13 mouse cellular contexts compared by ENCODE assay signal in genomic region chr13:65243273-65243672, GRCm38 (mm10). TPM values are rescaled to one million over a fixed set of nuclear protein-coding genes. Genes with fewer than 3 reads are reported as not detected.
DNase-seq lines count a peak whose midpoint lies in the region; ATAC-seq and TF ChIP-seq lines count a peak whose summit lies in the region.
"Had no signal": no experiment of that assay in that cellular context is flagged by ENCODE, and none has a peak within 500 bp of the region (broad histone marks: within the 10 kb centered on the region; RNA-seq: fewer than 3 reads in every experiment).

No protein-coding gene starts in this region.

- no peak for TF ChIP-seq POLR2A in lung, adult 2 months (IDR thresholded peaks at IDR 0.05; ENCODE audit: borderline replicate concordance, extremely low read depth, low read depth, low read length)

- no peak for ATAC-seq in lung, postnatal 0 days
- ATAC-seq: forebrain, postnatal 0 days had no signal

- H3K27me3 ChIP-seq in lung, postnatal 0 days (replicated peaks; ENCODE audit: insufficient read depth, low read length) = no peaks in the 10 kb centered on the region
- no peaks in the 10 kb centered on the region for H3K27me3 ChIP-seq in E14TG2a.4 (ENCODE audit: insufficient read depth, low read length)
- H3K27me3 ChIP-seq: embryonic facial prominence, embryonic 15.5 days; hindbrain, embryonic 13.5 days had no signal

- no peak for TF ChIP-seq EP300 in lung, postnatal 0 days (IDR thresholded peaks at IDR 0.05)

- H3K36me3 ChIP-seq in lung, postnatal 0 days (ENCODE audit: insufficient read depth, low read length) = no peaks in the 10 kb centered on the region
- H3K36me3 ChIP-seq in E14TG2a.4 (ENCODE audit: insufficient read depth, low read length) = peaks cover 30% of the 10 kb centered on the region

- 0 out of 2 replicates have a peak, but pooled peaks cover 6% of the 10 kb centered on the region for H3K9me3 ChIP-seq in lung, postnatal 0 days (ENCODE audit: low read length)
- H3K9me3 ChIP-seq in E14TG2a.4 (ENCODE audit: low read length) = no peaks in the 10 kb centered on the region

- H3K27ac ChIP-seq in lung, postnatal 0 days (ENCODE audit: low read length) = no peak overlapping the region
- H3K27ac ChIP-seq: embryonic facial prominence, embryonic 15.5 days; hindbrain, embryonic 13.5 days had no signal

- H3K4me3 ChIP-seq in lung, postnatal 0 days (ENCODE audit: low read depth, low read length) = no peak overlapping the region
- H3K4me3 ChIP-seq in lung, adult 2 months (replicated peaks; ENCODE audit: extremely low read depth, low read depth, low read length) = no peak overlapping the region
- 0 out of 2 replicates have a peak overlapping the region, but pooled peaks have one; percentile 95 for H3K4me3 ChIP-seq in E14TG2a.4 (replicated peaks; ENCODE audit: low read length)

- 95% methylated on average over 4 of the region's 4 CpGs for WGBS in lung, postnatal 0 days
- 91% methylated on average over 4 of the region's 4 CpGs for WGBS in lung, adult 2 months

- TF ChIP-seq CTCF in lung, postnatal 0 days (IDR thresholded peaks at IDR 0.05) = peak; percentile 50
- TF ChIP-seq CTCF in lung, adult 2 months (IDR thresholded peaks at IDR 0.05; ENCODE audit: insufficient read depth, low read length) = no peak
- TF ChIP-seq CTCF in E14TG2a.4 (conservative IDR thresholded peaks at IDR 0.05; ENCODE audit: low read length) = peak; percentile 40

- no peak for DNase-seq in lung, postnatal 0 days (ENCODE audit: low spot score)
- DNase-seq in lung, adult 2 months = no peak
- peak; percentile 49 for DNase-seq in ZHBTc4 (ENCODE audit: low read depth, low spot score)
- DNase-seq in naive thymus-derived CD4-positive, alpha-beta T cell, adult 2 months (ENCODE audit: low read depth) = peak; percentile 61
- DNase-seq in embryo, embryonic 10.5 days (ENCODE audit: low spot score) = no peak
- no peak for DNase-seq in heart, adult 11 months
- DNase-seq: cerebellum, postnatal 14 days; forebrain, postnatal 0 days had no signal

- peaks cover 12% of the 10 kb centered on the region; the same call in 1 of the 2 replicates for H3K4me1 ChIP-seq in lung, postnatal 0 days (ENCODE audit: insufficient read depth, low read depth, low read length)
- peaks cover 4% of the 10 kb centered on the region; the same call in 1 of the 2 replicates for H3K4me1 ChIP-seq in lung, adult 2 months (ENCODE audit: control insufficient read depth, insufficient read depth, low read length)
- H3K4me1 ChIP-seq in E14TG2a.4 (replicated peaks; ENCODE audit: low read depth, low read length) = peaks cover 34% of the 10 kb centered on the region

- no peak overlapping the region for H3K4me2 ChIP-seq in lung, postnatal 0 days (replicated peaks; ENCODE audit: low read depth, low read length)

- H3K9ac ChIP-seq in lung, postnatal 0 days (replicated peaks; ENCODE audit: low read depth) = no peak overlapping the region
- H3K9ac ChIP-seq: embryonic facial prominence, embryonic 15.5 days; forebrain, postnatal 0 days; hindbrain, embryonic 13.5 days had no signal

RNA-seq across cellular contexts. Expression of gene Gm10775, which starts 16.1 kb away (rescaled TPM):
- polyA plus RNA-seq in lung, postnatal 0 days (2015; fragmentation: Nextera tagmentation; extraction: Ambion mirVana) = not detected in 2 replicates
- polyA plus RNA-seq in lung, adult 2 months (2012; rRNA removed) = not detected in 2 replicates
- polyA plus RNA-seq: embryonic facial prominence, embryonic 15.5 days; kidney, embryonic 14.5 days; lung, embryonic 16.5 days had no signal

RNA-seq across cellular contexts. Expression of gene Zfp369, which starts 35.3 kb away (rescaled TPM):
- 7.0 and 7.7 TPM in 2 replicates for polyA plus RNA-seq in lung, postnatal 0 days (2015; fragmentation: Nextera tagmentation; extraction: Ambion mirVana)
- 13.3 and 16.7 TPM in 2 replicates for polyA plus RNA-seq in lung, adult 2 months (2012; rRNA removed)

RNA-seq across cellular contexts. Expression of gene Nlrp4f, which starts 37.5 kb away (rescaled TPM):
- polyA plus RNA-seq in lung, postnatal 0 days (2015; fragmentation: Nextera tagmentation; extraction: Ambion mirVana) = not detected in 2 replicates
- not detected in 2 replicates for polyA plus RNA-seq in lung, adult 2 months (2012; rRNA removed)
- polyA plus RNA-seq: embryonic facial prominence, embryonic 15.5 days; hindbrain, embryonic 13.5 days; kidney, embryonic 14.5 days; lung, embryonic 16.5 days had no signal

Comparison
In these comparisons a context has a peak if more than half of its experiments do, and no peak if none do; other contexts are left out.
1. DNase-seq: peak in ZHBTc4 (single experiment) and naive thymus-derived CD4-positive, alpha-beta T cell, adult 2 months (single experiment); none in lung, postnatal 0 days (single experiment), lung, adult 2 months (single experiment), embryo, embryonic 10.5 days (single experiment) and heart, adult 11 months (single experiment).